8 mouse cellular contexts compared by ENCODE assay signal in genomic region chr11:116918323-116919185, GRCm38 (mm10). TPM values are rescaled to one million over a fixed set of nuclear protein-coding genes. Genes with fewer than 3 reads are reported as not detected.
DNase-seq lines count a peak whose midpoint lies in the region; ATAC-seq and TF ChIP-seq lines count a peak whose summit lies in the region.

Gene Mgat5b (plus strand): TSS chr11:116918863.

- peak; percentile 95 for ATAC-seq in forebrain, postnatal 0 days
- ATAC-seq in liver, postnatal 0 days = peak; percentile 47
- peak; percentile 93 for ATAC-seq in neural tube, embryonic 14.5 days (ENCODE audit: low read depth)

- H3K9me3 ChIP-seq in forebrain, postnatal 0 days (ENCODE audit: low read length) = no peaks in the 10 kb centered on the region
- no peaks in the 10 kb centered on the region for H3K9me3 ChIP-seq in liver, postnatal 0 days (ENCODE audit: low read length)
- no peaks in the 10 kb centered on the region for H3K9me3 ChIP-seq in neural tube, embryonic 14.5 days (ENCODE audit: control insufficient read depth, low read length)

- H3K4me2 ChIP-seq in forebrain, postnatal 0 days (ENCODE audit: low read depth) = peak within 1 kb of the TSS; percentile 87
- H3K4me2 ChIP-seq in liver, postnatal 0 days (ENCODE audit: low read depth, low read length) = peak within 1 kb of the TSS; percentile 73
- H3K4me2 ChIP-seq in neural tube, embryonic 14.5 days (ENCODE audit: low read depth, low read length) = peak within 1 kb of the TSS; percentile 89

- H3K4me3 ChIP-seq in forebrain, postnatal 0 days (ENCODE audit: low read depth, low read length) = peak within 1 kb of the TSS; percentile 88
- H3K4me3 ChIP-seq in liver, postnatal 0 days (ENCODE audit: low read depth, low read length) = peak within 1 kb of the TSS; percentile 40
- peak within 1 kb of the TSS; percentile 76 for H3K4me3 ChIP-seq in neural tube, embryonic 14.5 days (ENCODE audit: low read depth, low read length)
- peak within 1 kb of the TSS; percentile 72 for H3K4me3 ChIP-seq in testis, adult 2 months (ENCODE audit: control insufficient read depth, low read depth, low read length)

- no peaks in the 10 kb centered on the region for H3K27me3 ChIP-seq in forebrain, postnatal 0 days (ENCODE audit: insufficient read depth, low read length)
- peaks cover 70% of the 10 kb centered on the region for H3K27me3 ChIP-seq in liver, postnatal 0 days (ENCODE audit: insufficient read depth, low read length)
- H3K27me3 ChIP-seq in neural tube, embryonic 14.5 days (ENCODE audit: control insufficient read depth, insufficient read depth, low read length) = no peaks in the 10 kb centered on the region
- no peaks in the 10 kb centered on the region for H3K27me3 ChIP-seq in testis, adult 2 months (ENCODE audit: control insufficient read depth, insufficient read depth, low read length)

- H3K27ac ChIP-seq in forebrain, postnatal 0 days (ENCODE audit: low read depth, low read length) = peak within 1 kb of the TSS; percentile 90
- H3K27ac ChIP-seq in liver, postnatal 0 days (ENCODE audit: low read depth) = no peak within 1 kb of the TSS
- H3K27ac ChIP-seq in neural tube, embryonic 14.5 days (ENCODE audit: low read depth, low read length) = peak within 1 kb of the TSS; percentile 88
- H3K27ac ChIP-seq in testis, adult 2 months (ENCODE audit: control insufficient read depth, insufficient read depth, low read depth, low read length) = no peak within 1 kb of the TSS

- TF ChIP-seq CTCF in forebrain, postnatal 0 days (IDR thresholded peaks at IDR 0.05; ENCODE audit: low read depth) = peak; percentile 97
- TF ChIP-seq CTCF in liver, postnatal 0 days (IDR thresholded peaks at IDR 0.05; ENCODE audit: low read depth) = peak; percentile 84
- TF ChIP-seq CTCF in testis, adult 2 months (IDR thresholded peaks at IDR 0.05; ENCODE audit: control insufficient read depth, insufficient read depth, insufficient replicate concordance, low read depth, low read length) = peak; percentile 77

- intact Hi-C loops in heart, postnatal 36 days (cut with DNase I) = loop anchor here (1.0 to 2.0 kb wide), 4 partner anchors 76 to 258 kb away; no protein-coding TSS in a partner anchor

- 3% methylated on average over 81 of the region's 90 CpGs for whole genome bisulfite sequencing in forebrain, postnatal 0 days
- 3% methylated on average over 64 of the region's 90 CpGs for WGBS in liver, postnatal 0 days (ENCODE audit: insufficient replicate concordance)
- 1% methylated on average over 83 of the region's 90 CpGs for WGBS in neural tube, embryonic 14.5 days

- H3K9ac ChIP-seq in forebrain, postnatal 0 days = peak within 1 kb of the TSS; percentile 99
- no peak within 1 kb of the TSS for H3K9ac ChIP-seq in liver, postnatal 0 days (replicated peaks)
- peak within 1 kb of the TSS; percentile 100 for H3K9ac ChIP-seq in neural tube, embryonic 14.5 days (replicated peaks; ENCODE audit: low read depth, low read length)

- DNase-seq in ES-CJ7 (ENCODE audit: low read depth, low spot score) = peak; percentile 82
- peak; percentile 81 to 95 for DNase-seq in cerebellum, adult 18-20 months
- peak; percentile 96 for DNase-seq in forebrain, postnatal 0 days
- peak; percentile 86 to 89 for DNase-seq in heart, postnatal 36 days
- peak; percentile 89 for DNase-seq in layer of hippocampus, adult 11-12 months (ENCODE audit: low spot score)
- DNase-seq in liver, postnatal 0 days = peak; percentile 80

- peaks cover 24% of the 10 kb centered on the region for H3K4me1 ChIP-seq in forebrain, postnatal 0 days (ENCODE audit: insufficient read depth)
- H3K4me1 ChIP-seq in liver, postnatal 0 days (ENCODE audit: insufficient read depth) = 0 out of 2 replicates have a peak, but pooled peaks cover 2% of the 10 kb centered on the region
- peaks cover 26% of the 10 kb centered on the region for H3K4me1 ChIP-seq in neural tube, embryonic 14.5 days (ENCODE audit: control insufficient read depth, insufficient read depth, low read length)
- peaks cover 13% of the 10 kb centered on the region for H3K4me1 ChIP-seq in testis, adult 2 months (ENCODE audit: control insufficient read depth, insufficient read depth, low read length)

- TF ChIP-seq POLR2A in testis, adult 2 months (IDR thresholded peaks at IDR 0.05; ENCODE audit: control insufficient read depth, low read depth, low read length) = no peak

- TF ChIP-seq EP300 in liver, postnatal 0 days (IDR thresholded peaks at IDR 0.05; ENCODE audit: low read depth) = no peak

- H3K36me3 ChIP-seq in forebrain, postnatal 0 days (ENCODE audit: insufficient read depth) = peaks cover 2% of the 10 kb centered on the region; the same call in 1 of the 2 replicates
- H3K36me3 ChIP-seq in liver, postnatal 0 days (replicated peaks; ENCODE audit: insufficient read depth, low read length) = no peaks in the 10 kb centered on the region
- H3K36me3 ChIP-seq in neural tube, embryonic 14.5 days (ENCODE audit: control insufficient read depth, insufficient read depth, low read length) = peaks cover 6% of the 10 kb centered on the region
- no peaks in the 10 kb centered on the region for H3K36me3 ChIP-seq in testis, adult 2 months (ENCODE audit: control insufficient read depth, insufficient read depth, low read length)

RNA-seq across cellular contexts. Expression of gene Mgat5b, which starts in this region (rescaled TPM):
- 88.5 and 95.4 TPM in 2 replicates for total RNA-seq in forebrain, postnatal 0 days (2014; rRNA removed)
- 27.0 and 31.0 TPM in 2 replicates for polyA plus RNA-seq in forebrain, postnatal 0 days (2015; fragmentation: Nextera tagmentation; extraction: Ambion mirVana)
- under 1 TPM in 1 of 2 experiments, not detected in 1; 0.24 TPM for total RNA-seq in heart, postnatal 36 days (2021)
- polyA plus RNA-seq in liver, postnatal 0 days (2015; fragmentation: Nextera tagmentation; extraction: Ambion mirVana) = not detected in 2 replicates
- polyA plus RNA-seq in neural tube, embryonic 14.5 days (2014; fragmentation: Nextera tagmentation; extraction: Ambion mirVana) = 21.2 and 21.6 TPM in 2 replicates
- 5.9 and 6.4 TPM in 2 replicates for polyA plus RNA-seq in testis, adult 2 months (2012; rRNA removed)

Comparison
In these comparisons a context has a peak if more than half of its experiments do, and no peak if none do; other contexts are left out.
1. RNA of gene Mgat5b (total RNA-seq): 88.5 to 95.4 TPM in forebrain, postnatal 0 days; 0.24 TPM in heart, postnatal 36 days; every median in the first group is over 10 times any median in the second.
2. Peak in DNase-seq in heart, postnatal 36 days; RNA of the gene not detected or under 1 TPM.
3. Peak in DNase-seq, ATAC-seq, H3K4me3 ChIP-seq and H3K4me2 ChIP-seq in liver, postnatal 0 days; RNA of the gene not detected or under 1 TPM.
4. H3K27ac ChIP-seq: peak in forebrain, postnatal 0 days (single experiment) and neural tube, embryonic 14.5 days (single experiment); none in liver, postnatal 0 days (single experiment) and testis, adult 2 months (single experiment).
5. Peak in every context shown above with its lines, with median percentiles within 50 percentile points of each other: DNase-seq, ATAC-seq, H3K4me2 ChIP-seq, H3K4me3 ChIP-seq and CTCF ChIP-seq.